Mouse (Mus musculus): ENCODE results near the gene Tnfrsf14. TPM values are rescaled to one million over a fixed set of nuclear protein-coding genes. Genes with fewer than 3 reads are reported as not detected.

Gene Tnfrsf14
- polyA plus RNA-seq, 1 experiment from 2014 or later = 0.14 TPM

DNA sequence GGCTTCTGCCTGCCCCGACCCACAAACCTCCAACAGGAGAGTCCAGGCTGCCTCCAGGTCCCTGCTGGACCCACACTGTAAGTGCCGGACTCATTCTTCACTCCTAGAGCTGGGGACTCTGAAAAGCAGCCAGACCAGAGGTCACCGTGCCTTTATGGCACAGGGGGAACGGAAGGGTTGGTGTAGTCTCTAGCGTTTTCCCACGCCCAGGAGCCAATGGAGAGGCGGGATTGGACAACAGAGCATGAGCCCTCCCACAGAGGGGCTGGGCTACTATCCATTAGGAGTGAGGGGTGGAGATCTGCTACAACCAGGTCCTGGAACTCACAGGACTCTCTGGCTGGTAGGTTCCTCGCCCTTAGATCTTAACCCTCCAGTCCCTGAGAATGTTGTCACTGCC, 18.0 kb upstream of the Tnfrsf14 start:
- peak overlapping the region; percentile 35 for H3K9ac ChIP-seq
- ATAC-seq = peak; percentile 68
- H3K4me3 ChIP-seq = peak overlapping the region; percentile 31
- H3K36me3 ChIP-seq (ENCODE audit: poor library complexity, severe bottlenecking) = no peaks in the 10 kb centered on the region
- peak overlapping the region; percentile 59 for H3K4me2 ChIP-seq
- H3K27me3 ChIP-seq = peaks cover 7% of the 10 kb centered on the region; the same call in 1 of the 2 replicates
- peaks cover 51% of the 10 kb centered on the region for H3K4me1 ChIP-seq
- no peaks in the 10 kb centered on the region for H3K9me3 ChIP-seq (replicated peaks)
- peak overlapping the region; percentile 61 for H3K27ac ChIP-seq
- WGBS = 1% methylated on average over 8 of the region's 8 CpGs

DNA sequence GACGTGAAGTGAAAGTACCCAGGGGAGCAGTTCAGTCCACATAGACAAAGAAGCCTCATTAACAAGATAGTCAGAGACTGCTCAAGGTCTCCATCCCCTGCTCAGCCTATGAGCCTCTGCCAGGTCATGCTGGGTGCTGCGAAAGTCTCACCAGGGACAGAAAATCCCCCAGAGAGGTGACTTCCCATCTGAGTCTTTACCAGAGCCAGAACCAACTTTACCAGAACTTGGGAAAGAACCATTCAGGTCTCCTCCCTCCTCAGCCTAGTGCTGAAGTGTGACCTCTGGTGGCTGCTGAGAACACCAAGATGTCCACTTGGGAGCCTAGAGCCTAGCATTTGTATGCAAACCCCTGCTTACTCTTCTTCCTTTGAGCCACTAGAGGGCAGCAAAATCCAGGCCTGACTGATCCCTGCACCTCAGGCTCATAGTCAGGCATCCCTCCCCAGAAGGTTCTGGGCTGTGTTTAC, 15.8 kb upstream of the Tnfrsf14 start:
- Histone ChIP-seq H3K9me3 (replicated peaks) (no peaks in the 10 kb centered on the region), H3K9ac (no peak overlapping the region), H3K4me2 (no peak overlapping the region), H3K4me1 (peaks cover 38% of the 10 kb centered on the region), H3K27me3 (no peaks in the 10 kb centered on the region), H3K36me3 (ENCODE audit: poor library complexity, severe bottlenecking) (no peaks in the 10 kb centered on the region), H3K4me3 (no peak overlapping the region), H3K27ac (no peak overlapping the region)
- 21% methylated on average over 2 of the region's 2 CpGs for WGBS
- ATAC-seq = peak; percentile 66

- Histone ChIP-seq H3K4me1 (peaks cover 31% of the 10 kb centered on the region), H3K27me3 (no peaks in the 10 kb centered on the region), H3K36me3 (ENCODE audit: poor library complexity, severe bottlenecking) (no peaks in the 10 kb centered on the region), H3K9ac (no peak overlapping the region), H3K4me2 (no peak overlapping the region), H3K4me3 (no peak overlapping the region), H3K27ac (no peak overlapping the region), H3K9me3 (replicated peaks) (no peaks in the 10 kb centered on the region)
- ATAC-seq = no peak
- 88% methylated on average over 6 of the region's 6 CpGs for WGBS
Observed at GRCm38 (mm10) chr4:154943323-154944039, 15.1 kb upstream of the Tnfrsf14 start.

DNA sequence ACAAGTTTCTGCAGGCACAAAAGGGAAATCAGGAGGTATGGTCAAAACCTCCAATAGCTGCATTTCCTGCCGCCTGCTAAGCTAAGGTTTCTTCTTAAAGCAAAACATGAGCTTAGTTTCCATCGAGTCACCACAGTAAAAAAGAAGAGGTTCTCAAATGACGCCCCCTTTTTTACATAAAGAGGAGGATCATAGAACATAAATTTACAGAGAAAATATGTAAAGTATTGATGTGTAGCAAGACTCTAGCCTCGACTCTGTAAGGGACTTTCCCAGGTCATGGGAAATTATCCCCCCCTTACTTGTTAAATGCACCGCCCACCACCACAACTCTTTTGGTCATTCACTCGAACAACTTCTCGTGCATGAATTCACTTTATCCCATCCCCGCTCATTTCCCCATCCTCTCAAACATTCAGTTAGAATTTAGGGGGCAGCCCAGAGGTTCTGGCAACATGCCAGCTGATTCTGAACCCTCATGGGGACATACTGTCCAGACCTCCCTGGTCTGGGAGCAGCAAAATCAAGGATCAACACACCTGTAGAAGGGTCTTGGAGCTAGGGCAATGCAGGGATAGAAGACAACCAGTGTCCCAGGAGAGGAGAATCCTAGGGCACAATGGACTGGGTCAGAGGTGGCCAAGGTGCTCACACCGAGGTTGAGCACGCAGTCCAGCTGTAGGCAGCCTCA, 14.4 kb upstream of the Tnfrsf14 start:
- no peak for ATAC-seq
- WGBS = 86% methylated on average over 10 of the region's 10 CpGs
- H3K9ac ChIP-seq = no peak overlapping the region
- H3K27me3 ChIP-seq = no peaks in the 10 kb centered on the region
- peaks cover 25% of the 10 kb centered on the region for H3K4me1 ChIP-seq
- H3K4me3 ChIP-seq = no peak overlapping the region
- no peak overlapping the region for H3K4me2 ChIP-seq
- H3K27ac ChIP-seq = no peak overlapping the region
- no peaks in the 10 kb centered on the region for H3K36me3 ChIP-seq (ENCODE audit: poor library complexity, severe bottlenecking)
- H3K9me3 ChIP-seq (replicated peaks) = no peaks in the 10 kb centered on the region

DNA sequence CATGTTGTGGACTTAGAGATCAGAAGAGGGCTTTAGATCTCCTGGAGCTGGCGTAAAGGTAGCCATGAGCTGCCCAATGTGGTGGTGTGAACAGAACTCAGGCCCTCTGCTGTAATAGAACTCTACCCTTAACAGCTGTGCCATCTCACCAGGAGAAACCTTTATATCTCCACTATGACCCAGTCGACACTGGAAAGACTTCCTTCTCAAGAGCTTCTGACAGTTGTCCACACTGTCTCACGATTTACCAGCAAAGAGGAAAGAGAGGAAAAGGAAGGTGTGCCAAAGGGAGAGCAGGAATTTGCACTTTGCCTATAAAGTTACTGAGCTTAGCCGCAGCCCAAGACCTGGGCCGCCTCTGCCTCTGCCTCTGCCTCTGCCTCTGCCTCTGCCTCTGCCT, 13.5 kb upstream of the Tnfrsf14 start:
- H3K4me1 ChIP-seq = peaks cover 18% of the 10 kb centered on the region
- no peak overlapping the region for H3K4me2 ChIP-seq
- ATAC-seq = no peak
- no peak overlapping the region for H3K9ac ChIP-seq
- 90% methylated on average over 5 of the region's 5 CpGs for WGBS
- H3K36me3 ChIP-seq (ENCODE audit: poor library complexity, severe bottlenecking) = no peaks in the 10 kb centered on the region
- no peak overlapping the region for H3K27ac ChIP-seq
- no peaks in the 10 kb centered on the region for H3K27me3 ChIP-seq
- no peak overlapping the region for H3K4me3 ChIP-seq
- no peaks in the 10 kb centered on the region for H3K9me3 ChIP-seq (replicated peaks)

DNA sequence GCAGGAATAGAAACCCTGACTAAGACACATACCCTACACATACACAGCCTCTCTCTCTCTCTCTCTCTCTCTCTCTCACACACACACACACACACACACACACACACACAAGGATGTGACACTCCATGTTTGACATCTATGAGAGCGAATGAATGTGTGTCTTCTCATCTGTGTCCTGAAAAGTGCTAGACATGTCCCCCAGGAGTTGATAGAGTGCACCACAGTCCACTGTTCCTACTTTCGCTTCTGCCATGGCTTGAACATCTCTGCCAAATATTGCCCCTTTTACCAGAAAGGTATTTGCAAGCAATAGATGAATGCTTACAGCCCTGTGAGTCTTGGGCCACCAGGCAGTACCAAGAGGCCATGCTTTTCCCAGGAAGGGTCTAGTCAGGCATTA, 11.8 kb upstream of the Tnfrsf14 start:
- H3K4me1 ChIP-seq = peaks cover 3% of the 10 kb centered on the region; the same call in 1 of the 2 replicates
- no peaks in the 10 kb centered on the region for H3K9me3 ChIP-seq (replicated peaks)
- H3K4me3 ChIP-seq = no peak overlapping the region
- WGBS = 90% methylated on average over 2 of the region's 2 CpGs
- H3K27me3 ChIP-seq = no peaks in the 10 kb centered on the region
- H3K9ac ChIP-seq = no peak overlapping the region
- ATAC-seq = no peak
- no peaks in the 10 kb centered on the region for H3K36me3 ChIP-seq (ENCODE audit: poor library complexity, severe bottlenecking)
- no peak overlapping the region for H3K27ac ChIP-seq
- H3K4me2 ChIP-seq = no peak overlapping the region

DNA sequence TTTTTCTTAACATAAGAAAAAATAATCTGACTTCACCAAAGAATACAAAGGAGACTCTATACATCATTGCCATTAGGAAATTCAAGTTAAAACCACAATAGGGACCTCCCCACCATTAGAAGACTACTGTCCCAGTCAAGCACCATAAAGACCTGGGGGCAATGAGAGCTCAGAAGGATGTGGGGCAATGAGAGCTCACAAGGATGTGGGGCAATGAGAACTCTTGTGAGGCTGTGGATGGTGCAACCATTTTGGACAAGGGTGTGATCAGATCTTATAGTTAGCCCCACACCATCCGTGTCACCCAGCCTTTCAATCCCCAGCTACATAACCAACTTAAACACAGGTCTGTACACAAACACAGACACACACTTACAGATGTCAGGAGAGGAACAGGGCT, 9.4 kb upstream of the Tnfrsf14 start:
- Histone ChIP-seq H3K4me2 (no peak overlapping the region), H3K27me3 (no peaks in the 10 kb centered on the region), H3K9ac (no peak overlapping the region), H3K4me3 (no peak overlapping the region), H3K27ac (no peak overlapping the region), H3K4me1 (no peaks in the 10 kb centered on the region), H3K9me3 (replicated peaks) (no peaks in the 10 kb centered on the region), H3K36me3 (ENCODE audit: poor library complexity, severe bottlenecking) (no peaks in the 10 kb centered on the region)
- ATAC-seq = no peak
- 80% methylated on average over 1 of the region's 1 CpGs for WGBS

DNA sequence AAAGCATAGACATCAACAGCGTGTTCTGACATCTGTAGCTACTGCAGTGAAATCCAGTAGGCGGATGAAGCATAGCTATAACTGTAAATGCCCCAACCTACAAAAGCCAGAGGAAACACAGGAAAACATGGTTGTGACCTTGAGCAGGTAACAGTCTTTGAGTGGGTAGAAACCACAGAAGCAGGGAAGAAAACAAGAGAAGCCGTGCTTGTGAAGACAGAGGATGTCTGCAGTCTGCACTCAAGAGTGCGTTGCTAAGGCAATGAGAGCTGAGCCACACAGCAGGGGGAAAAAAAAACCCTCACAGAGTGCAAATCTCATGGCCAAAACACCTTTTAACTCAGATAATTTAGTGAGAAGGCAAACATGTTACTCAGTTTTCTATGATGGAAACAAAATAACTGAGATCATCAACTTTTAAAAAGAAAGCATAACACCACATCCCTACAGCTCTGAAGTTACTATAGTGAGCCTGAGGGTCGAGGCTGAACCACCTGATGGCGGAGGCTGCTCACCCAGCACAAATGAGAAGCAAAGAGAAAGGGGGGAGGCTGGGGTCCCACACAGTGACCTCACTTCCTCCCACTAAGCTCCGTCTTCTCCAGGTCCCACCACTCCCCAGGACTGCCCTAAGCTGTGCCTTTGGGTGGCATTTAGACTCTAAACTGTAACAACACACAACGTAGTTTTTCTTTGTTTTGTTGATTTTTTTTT, 8.3 kb upstream of the Tnfrsf14 start:
- WGBS = 46% methylated on average over 8 of the region's 8 CpGs
- Histone ChIP-seq H3K4me1 (no peaks in the 10 kb centered on the region), H3K4me2 (no peak overlapping the region), H3K9me3 (replicated peaks) (no peaks in the 10 kb centered on the region), H3K4me3 (no peak overlapping the region), H3K27me3 (no peaks in the 10 kb centered on the region), H3K36me3 (ENCODE audit: poor library complexity, severe bottlenecking) (no peaks in the 10 kb centered on the region), H3K27ac (no peak overlapping the region), H3K9ac (no peak overlapping the region; the same call in 1 of the 2 replicates)
- no peak for ATAC-seq

GRCm38 (mm10) chr4:154935788-154936187, 7.4 kb upstream of the Tnfrsf14 start:
- Histone ChIP-seq H3K4me3 (no peak overlapping the region), H3K36me3 (ENCODE audit: poor library complexity, severe bottlenecking) (no peaks in the 10 kb centered on the region), H3K9ac (no peak overlapping the region), H3K9me3 (replicated peaks) (no peaks in the 10 kb centered on the region), H3K27ac (no peak overlapping the region), H3K4me1 (no peaks in the 10 kb centered on the region), H3K27me3 (no peaks in the 10 kb centered on the region), H3K4me2 (no peak overlapping the region)
- no peak for ATAC-seq
- 81% methylated on average over 7 of the region's 7 CpGs for WGBS

- Histone ChIP-seq H3K9me3 (replicated peaks) (no peaks in the 10 kb centered on the region), H3K27ac (no peak overlapping the region), H3K4me2 (no peak overlapping the region), H3K36me3 (ENCODE audit: poor library complexity, severe bottlenecking) (no peaks in the 10 kb centered on the region), H3K27me3 (no peaks in the 10 kb centered on the region), H3K9ac (no peak overlapping the region), H3K4me3 (no peak overlapping the region), H3K4me1 (no peaks in the 10 kb centered on the region)
- WGBS = 88% methylated on average over 2 of the region's 2 CpGs
- ATAC-seq = no peak
Observed at GRCm38 (mm10) chr4:154934800-154935199, 6.4 kb upstream of the Tnfrsf14 start.

DNA sequence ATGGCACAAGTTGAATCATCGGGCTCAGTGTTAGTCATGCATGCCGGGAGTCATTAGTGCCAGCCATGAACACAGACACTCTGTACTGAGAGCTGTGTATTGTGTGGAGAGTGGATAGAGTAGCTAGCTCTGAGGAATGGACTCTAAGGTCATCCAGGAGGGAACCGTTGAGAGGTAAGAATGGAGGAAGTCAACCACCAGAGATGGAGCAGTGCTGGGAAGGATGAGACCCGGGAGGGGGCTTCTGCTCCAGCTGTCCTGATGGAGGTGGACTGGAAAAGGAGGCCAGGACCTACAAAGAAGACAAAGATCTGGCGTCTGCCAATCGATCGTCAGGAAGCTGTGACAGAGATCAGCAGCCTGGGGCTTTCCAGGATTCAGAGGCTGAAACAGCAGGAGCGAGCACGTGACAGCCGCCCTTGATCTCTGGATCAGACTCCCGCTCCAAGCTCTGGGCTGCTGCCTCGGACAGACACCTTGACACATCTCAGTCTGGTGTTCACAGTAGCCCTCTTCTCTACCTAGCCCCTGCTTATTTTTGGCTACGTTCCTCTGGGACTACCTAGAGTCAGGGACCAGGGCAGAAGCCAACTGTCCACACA, 5.0 kb upstream of the Tnfrsf14 start:
- Histone ChIP-seq H3K4me3 (no peak overlapping the region), H3K27me3 (no peaks in the 10 kb centered on the region), H3K27ac (no peak overlapping the region), H3K4me1 (no peaks in the 10 kb centered on the region), H3K4me2 (no peak overlapping the region), H3K36me3 (ENCODE audit: poor library complexity, severe bottlenecking) (no peaks in the 10 kb centered on the region), H3K9me3 (replicated peaks) (no peaks in the 10 kb centered on the region), H3K9ac (no peak overlapping the region)
- WGBS = 66% methylated on average over 13 of the region's 13 CpGs
- ATAC-seq = no peak

Measured in forebrain, embryonic 13.5 days (tissue).